Mouse (Mus musculus): ENCODE results near the gene Nrip2. TPM values are rescaled to one million over a fixed set of nuclear protein-coding genes. Genes with fewer than 3 reads are reported as not detected.

The Nrip2 gene
- polyA plus RNA-seq, 1 experiment from 2014 or later: 5.8 TPM

DNA sequence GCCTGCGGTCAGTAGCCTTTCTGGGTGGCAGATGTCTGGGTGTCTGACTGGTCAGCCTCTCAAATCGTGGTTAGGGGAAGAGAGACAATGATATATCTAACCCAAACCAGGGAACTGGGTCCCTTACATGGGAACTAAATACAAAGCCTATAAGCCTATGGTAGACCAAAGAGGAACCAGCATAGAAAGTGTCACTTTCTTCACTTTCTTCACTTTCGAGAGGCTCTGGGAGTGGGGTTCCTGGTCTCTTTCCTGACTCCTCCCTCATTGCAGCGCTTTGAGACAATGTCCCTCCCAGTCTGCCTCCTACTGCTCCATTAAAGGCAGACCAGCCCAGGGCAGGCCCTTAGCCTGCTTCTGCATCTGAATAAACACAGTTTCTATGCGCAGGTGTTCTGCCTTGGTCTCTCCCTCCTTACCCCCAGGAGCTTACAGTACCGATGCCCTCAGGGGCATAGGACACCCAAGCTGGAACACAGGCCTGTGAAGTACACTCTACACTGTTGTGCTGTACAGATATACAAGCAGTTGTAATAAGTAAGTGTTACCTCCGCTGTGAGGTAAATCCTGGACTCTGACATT, 9.5 kb downstream of the Nrip2 start:
- 88% methylated on average over 7 of the region's 7 CpGs for WGBS
- no peaks in the 10 kb centered on the region for H3K27me3 ChIP-seq (ENCODE audit: control insufficient read depth, insufficient read depth, low read length)
- no peaks in the 10 kb centered on the region for H3K4me1 ChIP-seq (ENCODE audit: control insufficient read depth, insufficient read depth, low read length)
- no peak for ATAC-seq (ENCODE audit: insufficient number of reproducible peaks, insufficient read depth, low FRiP score, low read depth)
- no peaks in the 10 kb centered on the region for H3K9me3 ChIP-seq (ENCODE audit: control insufficient read depth, low read depth, low read length)
- peaks cover 48% of the 10 kb centered on the region for H3K36me3 ChIP-seq (ENCODE audit: control insufficient read depth, insufficient read depth, low read length)
- no peak overlapping the region for H3K9ac ChIP-seq (replicated peaks; ENCODE audit: low read depth, low read length)
- no peak overlapping the region for H3K4me2 ChIP-seq (replicated peaks; ENCODE audit: low read depth, low read length)
- H3K4me3 ChIP-seq (ENCODE audit: low read depth, low read length): no peak overlapping the region
- H3K27ac ChIP-seq (ENCODE audit: low read length): no peak overlapping the region

DNA sequence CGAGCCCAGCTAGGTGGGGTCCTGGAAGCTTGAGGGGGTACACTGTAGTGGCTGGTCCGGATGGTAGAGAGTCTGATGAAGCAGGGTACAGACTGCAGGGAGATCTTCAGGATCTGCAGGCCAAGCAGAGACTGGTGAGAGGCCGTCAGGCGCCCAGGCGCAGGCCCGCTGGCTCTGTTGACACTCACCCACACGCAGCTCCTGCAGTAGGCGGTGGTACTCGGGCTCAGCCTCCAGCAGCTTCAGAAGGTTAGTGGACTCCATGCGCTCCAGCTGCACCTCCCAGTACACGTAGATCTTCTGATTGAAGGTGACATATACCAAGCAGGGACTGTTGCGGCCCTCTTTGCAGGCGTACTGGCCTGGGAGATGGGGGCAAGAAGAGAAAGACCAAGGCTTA, 11.2 kb downstream of the Nrip2 start:
- Histone ChIP-seq H3K9me3 (ENCODE audit: control insufficient read depth, low read depth, low read length) (no peaks in the 10 kb centered on the region), H3K27me3 (ENCODE audit: control insufficient read depth, insufficient read depth, low read length) (no peaks in the 10 kb centered on the region), H3K4me1 (ENCODE audit: control insufficient read depth, insufficient read depth, low read length) (no peaks in the 10 kb centered on the region), H3K36me3 (ENCODE audit: control insufficient read depth, insufficient read depth, low read length) (peaks cover 50% of the 10 kb centered on the region), H3K27ac (ENCODE audit: low read length) (no peak overlapping the region), H3K4me2 (replicated peaks; ENCODE audit: low read depth, low read length) (no peak overlapping the region), H3K9ac (replicated peaks; ENCODE audit: low read depth, low read length) (no peak overlapping the region), H3K4me3 (ENCODE audit: low read depth, low read length) (no peak overlapping the region)
- no peak for ATAC-seq (ENCODE audit: insufficient number of reproducible peaks, insufficient read depth, low FRiP score, low read depth)
- 94% methylated on average over 13 of the region's 13 CpGs for WGBS

DNA sequence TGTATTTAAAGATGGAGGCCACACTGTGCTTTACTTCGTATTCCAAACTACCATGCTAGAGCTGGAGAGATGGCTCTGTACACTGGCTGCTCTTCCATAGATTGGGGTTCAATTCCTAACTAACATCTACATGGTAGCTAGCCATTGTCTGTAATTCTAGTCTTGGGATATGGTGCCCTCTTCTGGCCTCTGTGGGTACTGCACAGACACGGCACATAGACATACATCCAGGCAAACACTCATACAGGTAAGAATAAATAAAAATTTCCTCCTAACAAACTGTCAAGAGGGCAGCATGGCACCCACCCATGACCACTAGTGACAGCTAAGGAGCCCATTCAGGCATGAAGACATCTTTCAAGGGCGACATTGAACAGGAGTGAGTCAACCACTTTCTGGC, 12.0 kb downstream of the Nrip2 start:
- H3K27ac ChIP-seq (ENCODE audit: low read length): no peak overlapping the region

DNA sequence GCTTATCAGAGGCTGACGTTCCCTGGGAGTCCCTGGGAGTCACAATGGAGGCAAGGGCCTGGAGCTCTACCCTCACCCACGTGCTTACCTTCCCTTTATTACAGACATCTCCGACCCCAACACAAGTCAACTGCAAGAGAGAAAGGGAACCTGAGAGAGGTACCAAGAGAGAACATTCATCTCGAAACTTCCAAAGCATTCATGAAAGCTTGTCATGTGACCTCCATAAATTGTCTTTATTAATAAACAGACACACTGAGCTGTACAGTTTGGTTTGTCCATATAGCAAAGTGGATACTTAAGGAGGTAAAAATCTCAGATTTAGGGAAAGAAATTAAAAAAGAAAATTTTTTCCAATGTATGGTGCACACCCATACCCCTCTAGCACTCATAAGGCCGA, 17.1 kb downstream of the Nrip2 start:
- no peak overlapping the region for H3K27ac ChIP-seq (ENCODE audit: low read length)
- no peaks in the 10 kb centered on the region for H3K27me3 ChIP-seq (ENCODE audit: control insufficient read depth, insufficient read depth, low read length)
- ATAC-seq (ENCODE audit: insufficient number of reproducible peaks, insufficient read depth, low FRiP score, low read depth): no peak
- H3K4me3 ChIP-seq (ENCODE audit: low read depth, low read length): no peak overlapping the region
- H3K9me3 ChIP-seq (ENCODE audit: control insufficient read depth, low read depth, low read length): no peaks in the 10 kb centered on the region
- WGBS: 78% methylated on average over 5 of the region's 5 CpGs
- no peak overlapping the region for H3K9ac ChIP-seq (replicated peaks; ENCODE audit: low read depth, low read length)
- H3K4me2 ChIP-seq (replicated peaks; ENCODE audit: low read depth, low read length): no peak overlapping the region
- no peaks in the 10 kb centered on the region for H3K4me1 ChIP-seq (ENCODE audit: control insufficient read depth, insufficient read depth, low read length)
- H3K36me3 ChIP-seq (ENCODE audit: control insufficient read depth, insufficient read depth, low read length): peaks cover 25% of the 10 kb centered on the region; the same call in 1 of the 2 replicates

More for the DNA sequence above, 12.0 kb downstream of the Nrip2 start:
- 19% methylated on average over 3 of the region's 3 CpGs for WGBS
- peaks cover 56% of the 10 kb centered on the region for H3K36me3 ChIP-seq (ENCODE audit: control insufficient read depth, insufficient read depth, low read length)
- H3K4me2 ChIP-seq (replicated peaks; ENCODE audit: low read depth, low read length): no peak overlapping the region
- ATAC-seq (ENCODE audit: insufficient number of reproducible peaks, insufficient read depth, low FRiP score, low read depth): no peak; the same call in 1 of the 2 replicates
- no peaks in the 10 kb centered on the region for H3K4me1 ChIP-seq (ENCODE audit: control insufficient read depth, insufficient read depth, low read length)
- H3K4me3 ChIP-seq (ENCODE audit: low read depth, low read length): no peak overlapping the region
- no peak overlapping the region for H3K9ac ChIP-seq (replicated peaks; ENCODE audit: low read depth, low read length)
- no peaks in the 10 kb centered on the region for H3K9me3 ChIP-seq (ENCODE audit: control insufficient read depth, low read depth, low read length)
- H3K27me3 ChIP-seq (ENCODE audit: control insufficient read depth, insufficient read depth, low read length): no peaks in the 10 kb centered on the region

DNA sequence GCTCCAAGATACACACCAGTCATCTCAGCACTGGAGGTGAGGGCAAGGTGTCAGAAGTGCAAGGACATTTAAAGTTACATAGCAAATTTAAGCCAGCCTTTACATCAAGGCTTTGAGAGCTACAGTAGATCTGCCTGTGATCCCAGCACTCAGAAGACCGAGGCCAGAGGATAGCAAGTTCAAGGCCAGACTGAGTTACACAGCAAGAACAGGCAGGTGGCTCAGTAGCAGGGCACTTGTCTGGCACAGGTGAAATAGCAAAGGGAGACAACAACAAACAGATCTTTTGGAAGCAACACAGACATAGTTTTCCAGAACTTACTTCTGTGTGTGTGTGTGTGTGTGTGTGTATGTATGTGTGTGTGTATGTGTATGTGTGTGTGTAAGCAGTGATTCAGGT, 19.0 kb downstream of the Nrip2 start:
- H3K27me3 ChIP-seq (ENCODE audit: control insufficient read depth, insufficient read depth, low read length): no peaks in the 10 kb centered on the region
- no peaks in the 10 kb centered on the region for H3K9me3 ChIP-seq (ENCODE audit: control insufficient read depth, low read depth, low read length)
- no peaks in the 10 kb centered on the region for H3K4me1 ChIP-seq (ENCODE audit: control insufficient read depth, insufficient read depth, low read length)
- no peak for ATAC-seq (ENCODE audit: insufficient number of reproducible peaks, insufficient read depth, low FRiP score, low read depth)
- H3K27ac ChIP-seq (ENCODE audit: low read length): no peak overlapping the region
- WGBS: 80% methylated on average over 1 of the region's 1 CpGs
- peaks cover 14% of the 10 kb centered on the region; the same call in 1 of the 2 replicates for H3K36me3 ChIP-seq (ENCODE audit: control insufficient read depth, insufficient read depth, low read length)
- no peak overlapping the region for H3K4me3 ChIP-seq (ENCODE audit: low read depth, low read length)
- no peak overlapping the region for H3K9ac ChIP-seq (replicated peaks; ENCODE audit: low read depth, low read length)
- H3K4me2 ChIP-seq (replicated peaks; ENCODE audit: low read depth, low read length): no peak overlapping the region

DNA sequence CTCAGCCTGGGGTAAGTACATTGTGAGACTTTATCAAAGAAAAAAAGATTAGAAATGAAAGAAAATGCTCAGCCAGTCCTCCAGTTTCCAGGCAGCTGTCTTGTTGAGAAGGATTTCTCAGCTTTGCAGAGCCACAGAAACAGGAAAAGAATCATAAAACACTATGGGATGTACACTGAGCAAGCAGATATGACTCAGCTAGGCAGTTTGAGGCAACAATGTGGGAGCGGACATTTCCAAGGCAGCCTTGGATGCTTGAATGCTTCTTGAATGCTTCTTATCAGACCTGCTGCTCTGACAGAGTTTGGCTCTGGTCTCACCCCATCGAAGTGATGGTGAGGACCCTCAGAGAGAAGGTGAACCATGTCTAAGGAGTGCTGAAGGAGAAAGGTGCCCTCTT, 21.9 kb downstream of the Nrip2 start:
- no peak overlapping the region for H3K4me2 ChIP-seq (replicated peaks; ENCODE audit: low read depth, low read length)
- H3K4me1 ChIP-seq (ENCODE audit: control insufficient read depth, insufficient read depth, low read length): 0 out of 2 replicates have a peak, but pooled peaks cover 3% of the 10 kb centered on the region
- H3K36me3 ChIP-seq (ENCODE audit: control insufficient read depth, insufficient read depth, low read length): peaks cover 3% of the 10 kb centered on the region; the same call in 1 of the 2 replicates
- ATAC-seq (ENCODE audit: insufficient number of reproducible peaks, insufficient read depth, low FRiP score, low read depth): no peak
- H3K9me3 ChIP-seq (ENCODE audit: control insufficient read depth, low read depth, low read length): no peaks in the 10 kb centered on the region
- no peaks in the 10 kb centered on the region for H3K27me3 ChIP-seq (ENCODE audit: control insufficient read depth, insufficient read depth, low read length)
- H3K27ac ChIP-seq (ENCODE audit: low read length): no peak overlapping the region
- WGBS: 84% methylated on average over 2 of the region's 2 CpGs
- H3K4me3 ChIP-seq (ENCODE audit: low read depth, low read length): no peak overlapping the region
- no peak overlapping the region for H3K9ac ChIP-seq (replicated peaks; ENCODE audit: low read depth, low read length)

DNA sequence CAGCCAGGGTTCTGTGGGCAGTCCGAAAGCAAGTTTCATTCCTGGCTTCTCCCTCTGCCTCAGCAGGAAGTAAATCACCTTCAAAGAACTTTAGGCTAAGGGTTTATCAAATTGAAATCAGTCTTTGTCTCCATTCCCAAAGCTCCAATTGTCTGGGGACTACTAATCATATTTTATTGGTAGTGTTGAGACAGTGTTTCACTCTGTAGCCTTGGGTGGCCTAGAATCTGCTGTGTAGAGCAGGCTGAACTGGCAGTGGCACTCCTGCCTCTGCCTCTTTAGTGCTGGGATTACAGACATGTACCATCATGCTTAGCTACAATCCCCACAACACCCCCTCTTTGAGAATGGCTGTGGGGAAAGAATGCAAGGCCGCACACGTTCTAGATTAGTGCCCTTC, 22.4 kb downstream of the Nrip2 start:
- WGBS: 89% methylated on average over 3 of the region's 3 CpGs
- Histone ChIP-seq H3K9me3 (ENCODE audit: control insufficient read depth, low read depth, low read length) (no peaks in the 10 kb centered on the region), H3K27me3 (ENCODE audit: control insufficient read depth, insufficient read depth, low read length) (no peaks in the 10 kb centered on the region), H3K9ac (replicated peaks; ENCODE audit: low read depth, low read length) (no peak overlapping the region), H3K4me3 (ENCODE audit: low read depth, low read length) (no peak overlapping the region), H3K27ac (ENCODE audit: low read length) (no peak overlapping the region), H3K4me2 (replicated peaks; ENCODE audit: low read depth, low read length) (no peak overlapping the region), H3K36me3 (ENCODE audit: control insufficient read depth, insufficient read depth, low read length) (peaks cover 2% of the 10 kb centered on the region; the same call in 1 of the 2 replicates), H3K4me1 (ENCODE audit: control insufficient read depth, insufficient read depth, low read length) (0 out of 2 replicates have a peak, but pooled peaks cover 3% of the 10 kb centered on the region)
- ATAC-seq (ENCODE audit: insufficient number of reproducible peaks, insufficient read depth, low FRiP score, low read depth): no peak

DNA sequence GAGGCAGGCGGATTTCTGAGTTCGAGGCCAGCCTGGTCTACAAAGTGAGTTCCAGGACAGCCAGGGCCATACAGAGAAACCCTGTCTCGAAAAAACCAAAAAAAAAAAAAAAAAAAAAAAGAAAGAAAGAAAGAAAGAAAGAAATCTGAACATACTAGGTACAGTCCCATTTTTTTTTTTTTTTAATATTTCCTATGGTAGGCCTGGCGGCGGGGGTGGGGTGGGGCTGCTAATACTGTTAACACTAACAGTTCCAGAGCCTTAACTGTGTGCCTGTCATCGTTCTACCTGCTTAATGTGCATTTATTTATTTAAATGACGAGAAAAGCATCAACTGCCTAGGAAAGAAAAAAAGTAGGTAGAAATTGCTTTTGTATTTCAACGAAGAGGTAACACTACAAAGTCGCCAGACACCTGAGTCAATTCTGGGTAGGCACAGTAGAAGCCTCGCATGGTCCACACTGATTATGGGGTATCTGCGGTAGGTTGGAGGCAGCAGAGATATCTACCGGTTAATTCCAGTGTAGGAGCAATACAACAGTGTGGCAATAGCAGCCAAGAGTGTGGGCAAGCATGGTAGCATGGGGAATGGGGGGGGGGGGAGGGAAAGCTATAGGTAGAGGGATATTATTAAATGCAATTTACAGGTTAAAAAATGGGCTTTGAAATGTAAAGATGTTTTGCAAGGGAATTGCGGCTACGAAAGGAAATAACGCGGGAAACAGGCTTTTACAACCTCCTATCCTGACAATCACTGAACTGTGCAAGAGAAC, 24.6 kb downstream of the Nrip2 start:
- ATAC-seq (ENCODE audit: insufficient number of reproducible peaks, insufficient read depth, low FRiP score, low read depth): peak; percentile 39; the same call in 1 of the 2 replicates
- H3K9ac ChIP-seq (replicated peaks; ENCODE audit: low read depth, low read length): peak overlapping the region; percentile 63
- H3K4me2 ChIP-seq (replicated peaks; ENCODE audit: low read depth, low read length): peak overlapping the region; percentile 70
- 40% methylated on average over 15 of the region's 16 CpGs for WGBS
- peak overlapping the region; percentile 90 for H3K27ac ChIP-seq (ENCODE audit: low read length)
- H3K36me3 ChIP-seq (ENCODE audit: control insufficient read depth, insufficient read depth, low read length): peaks cover 4% of the 10 kb centered on the region
- peak overlapping the region; percentile 60 for H3K4me3 ChIP-seq (ENCODE audit: low read depth, low read length)
- 0 out of 2 replicates have a peak, but pooled peaks cover 3% of the 10 kb centered on the region for H3K4me1 ChIP-seq (ENCODE audit: control insufficient read depth, insufficient read depth, low read length)
- no peaks in the 10 kb centered on the region for H3K9me3 ChIP-seq (ENCODE audit: control insufficient read depth, low read depth, low read length)
- no peaks in the 10 kb centered on the region for H3K27me3 ChIP-seq (ENCODE audit: control insufficient read depth, insufficient read depth, low read length)

Data from stomach, embryonic 14.5 days (tissue).